Mouse (Mus musculus) right cerebral cortex, adult 18-20 months (tissue): ENCODE results near the gene Snrnp25.

Experiments used
- DNase-seq: peaks from one replicate; pipeline ENCODE4 v3.0.0; 2022; ENCODE audit warnings: mixed read lengths

The Snrnp25 gene

GRCm38 (mm10) chr11:32225222-32226104 is 20.2 kb downstream of the Snrnp25 start:
- no peak for DNase-seq

GRCm38 (mm10) chr11:32226124-32226871 is 21.1 kb downstream of the Snrnp25 start, which contains the start of gene Mpg:
Gene Mpg (plus strand): TSS chr11:32226505.
- peak; percentile 93 for DNase-seq

- DNase-seq, result no peak
Measured at GRCm38 (mm10) chr11:32227041-32227440, 21.8 kb downstream of the Snrnp25 start.

- DNase-seq, result no peak
Measured at GRCm38 (mm10) chr11:32227555-32227954, 22.3 kb downstream of the Snrnp25 start.

- no peak for DNase-seq
Measured at GRCm38 (mm10) chr11:32228292-32228845, 23.2 kb downstream of the Snrnp25 start.

- no peak for DNase-seq
Measured at GRCm38 (mm10) chr11:32230220-32230619, 25.0 kb downstream of the Snrnp25 start.

- no peak for DNase-seq
Measured at GRCm38 (mm10) chr11:32231125-32231524, 25.9 kb downstream of the Snrnp25 start.

GRCm38 (mm10) chr11:32232848-32233247 is 27.6 kb downstream of the Snrnp25 start:
- DNase-seq, result no peak

GRCm38 (mm10) chr11:32233895-32234294 is 28.7 kb downstream of the Snrnp25 start:
- DNase-seq, result no peak

GRCm38 (mm10) chr11:32234816-32235485 is 29.7 kb downstream of the Snrnp25 start:
- DNase-seq, result no peak

GRCm38 (mm10) chr11:32235646-32236045 is 30.4 kb downstream of the Snrnp25 start:
- DNase-seq, result peak; percentile 83

- no peak for DNase-seq
Measured at GRCm38 (mm10) chr11:32236132-32236531, 30.9 kb downstream of the Snrnp25 start.

GRCm38 (mm10) chr11:32236712-32237410 is 31.6 kb downstream of the Snrnp25 start:
- DNase-seq, result no peak

- no peak for DNase-seq
Measured at GRCm38 (mm10) chr11:32237411-32237795, 32.2 kb downstream of the Snrnp25 start.

GRCm38 (mm10) chr11:32238093-32238860 is 33.1 kb downstream of the Snrnp25 start:
- DNase-seq, result peak; percentile 75

- no peak for DNase-seq
Measured at GRCm38 (mm10) chr11:32241391-32241790, 36.2 kb downstream of the Snrnp25 start.

GRCm38 (mm10) chr11:32242209-32242608 is 37.0 kb downstream of the Snrnp25 start:
- DNase-seq, result no peak

GRCm38 (mm10) chr11:32243205-32243955 is 38.2 kb downstream of the Snrnp25 start:
- no peak for DNase-seq

- DNase-seq, result no peak
Measured at GRCm38 (mm10) chr11:32244064-32244463, 38.8 kb downstream of the Snrnp25 start.

- no peak for DNase-seq
Measured at GRCm38 (mm10) chr11:32244617-32245016, 39.4 kb downstream of the Snrnp25 start.

- no peak for DNase-seq
Measured at GRCm38 (mm10) chr11:32245614-32246013, 40.4 kb downstream of the Snrnp25 start.
